Mouse (Mus musculus): ENCODE results near the gene Hdac10. TPM values are rescaled to one million over a fixed set of nuclear protein-coding genes. Genes with fewer than 3 reads are reported as not detected.

Gene Hdac10
- polyA plus RNA-seq, 2 experiments = 5.3 to 8.1 TPM

DNA sequence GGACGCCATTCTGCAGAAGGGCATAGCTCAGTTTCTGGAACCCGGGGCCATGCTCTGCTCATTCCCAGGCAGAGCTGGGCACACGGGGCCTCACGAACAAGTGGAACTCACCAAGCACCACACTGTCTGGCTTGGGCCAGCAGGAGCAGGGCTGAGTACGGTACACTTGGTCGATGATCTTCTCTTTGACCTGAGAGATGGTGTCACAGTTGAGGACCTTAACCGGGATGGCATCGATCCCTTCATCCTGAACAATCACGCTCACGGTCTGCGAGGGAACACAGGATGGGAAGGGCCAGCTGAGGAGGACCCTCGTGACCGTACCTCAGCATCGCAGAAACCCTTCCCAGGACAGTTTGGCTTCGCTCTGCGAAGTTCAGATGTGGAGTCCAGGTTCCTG lies 30.0 kb upstream of the Hdac10 start:
- ATAC-seq (ENCODE audit: insufficient read depth) = no peak
- H3K36me3 ChIP-seq (replicated peaks; ENCODE audit: control insufficient read depth, insufficient read depth, low read depth) = no peaks in the 10 kb centered on the region; the same call in 1 of the 2 replicates

GRCm38 (mm10) chr15:89157954-89158353 lies 29.5 kb upstream of the Hdac10 start:
- no peaks in the 10 kb centered on the region for H3K27me3 ChIP-seq (ENCODE audit: control insufficient read depth, insufficient read depth, low read length)
- H3K4me1 ChIP-seq (replicated peaks; ENCODE audit: control insufficient read depth in 2 of 2, insufficient read depth in 2 of 2, low read length in 1 of 2) = no peaks in the 10 kb centered on the region
- no peaks in the 10 kb centered on the region; the same call in 1 of the 2 replicates for H3K36me3 ChIP-seq (replicated peaks; ENCODE audit: control insufficient read depth, insufficient read depth, low read depth)
- no peak overlapping the region for H3K27ac ChIP-seq
- peak in 2 of 3 experiments; percentile 53 to 60 for DNase-seq (ENCODE audit: low read depth in 3 of 3, low spot score in 3 of 3)
- 44% methylated on average over 7 of the region's 7 CpGs for WGBS (ENCODE audit: insufficient replicate concordance)
- H3K4me2 ChIP-seq (ENCODE audit: low read depth) = no peak overlapping the region
- no peaks in the 10 kb centered on the region for H3K9me3 ChIP-seq (ENCODE audit: control insufficient read depth, low read length)
- H3K9ac ChIP-seq (replicated peaks) = no peak overlapping the region
- peak; percentile 85 for TF ChIP-seq CTCF (IDR thresholded peaks at IDR 0.05; ENCODE audit: low read depth)
- TF ChIP-seq EP300 (IDR thresholded peaks at IDR 0.05; ENCODE audit: low read depth) = no peak
- ATAC-seq (ENCODE audit: insufficient read depth) = peak; percentile 38; the same call in 1 of the 2 replicates
- H3K4me3 ChIP-seq (ENCODE audit: insufficient read depth in 1 of 2, low read depth in 2 of 2, low read length in 2 of 2) = no peak overlapping the region

More for the DNA sequence above, 30.0 kb upstream of the Hdac10 start:
- WGBS (ENCODE audit: insufficient replicate concordance) = 81% methylated on average over 16 of the region's 16 CpGs
- no peak overlapping the region for H3K4me3 ChIP-seq (ENCODE audit: insufficient read depth in 1 of 2, low read depth in 2 of 2, low read length in 2 of 2)
- no peak overlapping the region for H3K9ac ChIP-seq (replicated peaks)
- DNase-seq (ENCODE audit: low read depth in 3 of 3, low spot score in 3 of 3) = no peak
- no peak overlapping the region for H3K4me2 ChIP-seq (ENCODE audit: low read depth)
- TF ChIP-seq EP300 (IDR thresholded peaks at IDR 0.05; ENCODE audit: low read depth) (no peak), CTCF (IDR thresholded peaks at IDR 0.05; ENCODE audit: low read depth) (no peak)
- no peaks in the 10 kb centered on the region for H3K27me3 ChIP-seq (ENCODE audit: control insufficient read depth, insufficient read depth, low read length)
- H3K4me1 ChIP-seq (replicated peaks; ENCODE audit: control insufficient read depth in 2 of 2, insufficient read depth in 2 of 2, low read length in 1 of 2) = no peaks in the 10 kb centered on the region
- no peaks in the 10 kb centered on the region for H3K9me3 ChIP-seq (ENCODE audit: control insufficient read depth, low read length)
- H3K27ac ChIP-seq = no peak overlapping the region

DNA sequence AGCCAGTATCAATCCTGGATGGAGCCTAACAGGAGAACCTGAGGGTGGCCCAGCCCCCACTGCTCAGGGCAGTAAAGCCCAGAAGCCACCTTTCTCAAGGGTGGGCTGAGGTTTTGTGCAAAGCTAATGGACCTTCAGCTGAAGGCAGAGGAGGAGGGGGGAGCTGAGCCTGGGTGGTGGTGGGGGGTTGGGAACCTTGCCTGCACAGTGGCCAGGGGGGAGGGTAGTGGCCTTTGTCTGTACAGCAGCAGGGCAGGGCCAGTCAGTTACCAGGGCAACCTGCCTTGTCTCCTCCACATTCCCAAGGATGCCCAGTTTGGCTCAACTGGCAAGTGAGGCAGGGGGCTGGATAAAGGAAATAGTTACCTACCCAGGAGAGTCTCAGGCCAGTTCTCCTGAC lies 23.8 kb upstream of the Hdac10 start:
- Histone ChIP-seq H3K4me1 (replicated peaks; ENCODE audit: control insufficient read depth in 2 of 2, insufficient read depth in 2 of 2, low read length in 1 of 2) (no peaks in the 10 kb centered on the region; a peak in 1 of 4 replicates), H3K9ac (replicated peaks) (no peak overlapping the region), H3K4me2 (ENCODE audit: low read depth) (no peak overlapping the region), H3K27me3 (ENCODE audit: control insufficient read depth, insufficient read depth, low read length) (peaks cover 35% of the 10 kb centered on the region), H3K36me3 (replicated peaks; ENCODE audit: control insufficient read depth, insufficient read depth, low read depth) (no peaks in the 10 kb centered on the region; the same call in 1 of the 2 replicates), H3K4me3 (ENCODE audit: insufficient read depth in 1 of 2, low read depth in 2 of 2, low read length in 2 of 2) (no peak overlapping the region), H3K9me3 (ENCODE audit: control insufficient read depth, low read length) (no peaks in the 10 kb centered on the region), H3K27ac (no peak overlapping the region)
- DNase-seq (ENCODE audit: low read depth in 3 of 3, low spot score in 3 of 3) (no peak), ATAC-seq (ENCODE audit: insufficient read depth) (no peak)
- TF ChIP-seq CTCF (IDR thresholded peaks at IDR 0.05; ENCODE audit: low read depth) = no peak
- no peak for TF ChIP-seq EP300 (IDR thresholded peaks at IDR 0.05; ENCODE audit: low read depth)

DNA sequence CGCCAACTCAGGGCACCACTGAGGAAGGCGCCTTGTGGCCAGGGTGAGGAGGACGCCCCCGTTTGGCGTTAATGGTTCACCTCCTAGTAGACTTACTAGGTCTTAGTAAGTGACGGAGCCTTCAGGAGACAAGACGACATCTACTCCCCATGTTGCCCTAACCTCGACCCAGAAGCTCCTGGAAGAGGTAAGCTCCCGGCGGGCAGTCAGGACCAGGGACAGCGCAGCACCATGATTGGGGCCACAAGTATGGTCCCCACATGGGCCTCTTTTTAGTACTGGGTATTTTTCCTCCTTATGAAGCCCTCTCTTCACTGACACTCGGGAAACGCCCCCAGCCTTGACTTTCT lies 21.5 kb upstream of the Hdac10 start:
- Histone ChIP-seq H3K4me3 (ENCODE audit: insufficient read depth in 1 of 2, low read depth in 2 of 2, low read length in 2 of 2) (no peak overlapping the region), H3K27ac (no peak overlapping the region), H3K27me3 (ENCODE audit: control insufficient read depth, insufficient read depth, low read length) (peaks cover 53% of the 10 kb centered on the region), H3K4me2 (ENCODE audit: low read depth) (peak overlapping the region; percentile 68), H3K36me3 (replicated peaks; ENCODE audit: control insufficient read depth, insufficient read depth, low read depth) (no peaks in the 10 kb centered on the region), H3K9me3 (ENCODE audit: control insufficient read depth, low read length) (no peaks in the 10 kb centered on the region), H3K9ac (replicated peaks) (no peak overlapping the region), H3K4me1 (replicated peaks; ENCODE audit: control insufficient read depth in 2 of 2, insufficient read depth in 2 of 2, low read length in 1 of 2) (no peaks in the 10 kb centered on the region; a peak in 1 of 4 replicates)
- 1% methylated on average over 13 of the region's 13 CpGs for WGBS (ENCODE audit: insufficient replicate concordance)
- DNase-seq (ENCODE audit: low read depth in 3 of 3, low spot score in 3 of 3) (no peak), ATAC-seq (ENCODE audit: insufficient read depth) (peak; percentile 26; the same call in 1 of the 2 replicates)
- no peak for TF ChIP-seq EP300 (IDR thresholded peaks at IDR 0.05; ENCODE audit: low read depth)
- no peak for TF ChIP-seq CTCF (IDR thresholded peaks at IDR 0.05; ENCODE audit: low read depth)

GRCm38 (mm10) chr15:89149271-89150040 lies 21.0 kb upstream of the Hdac10 start, which contains the start of gene Mapk11:
Gene Mapk11 (minus strand): TSS chr15:89149628.
- WGBS (ENCODE audit: insufficient replicate concordance) = 1% methylated on average over 53 of the region's 61 CpGs
- DNase-seq (ENCODE audit: low read depth in 3 of 3, low spot score in 3 of 3) = no peak
- Histone ChIP-seq H3K9me3 (ENCODE audit: control insufficient read depth, low read length) (no peaks in the 10 kb centered on the region), H3K36me3 (replicated peaks; ENCODE audit: control insufficient read depth, insufficient read depth, low read depth) (no peaks in the 10 kb centered on the region), H3K27ac (no peak within 1 kb of the TSS), H3K9ac (replicated peaks) (no peak within 1 kb of the TSS), H3K4me1 (replicated peaks; ENCODE audit: control insufficient read depth in 2 of 2, insufficient read depth in 2 of 2, low read length in 1 of 2) (no peaks in the 10 kb centered on the region; a peak in 1 of 4 replicates), H3K27me3 (ENCODE audit: control insufficient read depth, insufficient read depth, low read length) (peaks cover 53% of the 10 kb centered on the region), H3K4me2 (ENCODE audit: low read depth) (peak within 1 kb of the TSS; percentile 68), H3K4me3 (ENCODE audit: insufficient read depth in 1 of 2, low read depth in 2 of 2, low read length in 2 of 2) (peak within 1 kb of the TSS; percentile 42 to 51)
- TF ChIP-seq CTCF (IDR thresholded peaks at IDR 0.05; ENCODE audit: low read depth) (no peak), EP300 (IDR thresholded peaks at IDR 0.05; ENCODE audit: low read depth) (no peak)
- ATAC-seq (ENCODE audit: insufficient read depth) = peak; percentile 41; the same call in 1 of the 2 replicates

Measured in liver, embryonic 14.5 days (tissue).